Mouse (Mus musculus) CD8-positive naive resting alpha-beta T cell, adult 2 months (primary cell): ENCODE results near the gene Foxe1.

Experiments used
- DNase-seq, 2 experiments: peaks; one replicate each; pipeline ENCODE4 v3.0.0; 2022; ENCODE audit warnings: low read depth in 2 of 2, low spot score in 2 of 2

Foxe1 gene

GRCm38 (mm10) chr4:46395736-46396135 is 52.3 kb downstream of the Foxe1 start:
- no peak for DNase-seq
